Mouse (Mus musculus) midbrain, embryonic 13.5 days (tissue): ENCODE results near the gene Krtap17-1. TPM values are rescaled to one million over a fixed set of nuclear protein-coding genes. Genes with fewer than 3 reads are reported as not detected.
A peak's percentile ranks its signal among the peaks of the same experiment; 100 is the strongest.

Experiments used
- ATAC-seq: fragments of 200-750 bp; cut with Nextera tagmentation; 2 replicates; pipeline ENCODE4 v1.8.0; 2017; ENCODE audit warnings: mild to moderate bottlenecking, moderate TSS enrichment, moderate library complexity
- H3K27ac ChIP-seq: fragments of 300-500 bp; sonication (generic); 2 replicates; pipeline ENCODE4 v1.5.1; 2015; ENCODE audit warnings: inconsistent platforms, mild to moderate bottlenecking, moderate library complexity
- H3K27me3 ChIP-seq: fragments of 300-500 bp; sonication (generic); 2 replicates; pipeline ENCODE4 v1.6.1; 2015; ENCODE audit warnings: mild to moderate bottlenecking, inconsistent platforms
- H3K36me3 ChIP-seq: fragments of 300-500 bp; sonication (generic); 2 replicates; pipeline ENCODE4 v1.6.1; 2015; ENCODE audit warnings: mild to moderate bottlenecking, inconsistent platforms
- H3K4me1 ChIP-seq: fragments of 300-500 bp; sonication (generic); replicated peaks from 2 replicates; pipeline ENCODE4 v1.6.1; 2015; ENCODE audit warnings: inconsistent platforms
- H3K4me2 ChIP-seq: fragments of 300-500 bp; sonication (generic); replicated peaks from 2 replicates; pipeline ENCODE4 v1.6.1; 2015; ENCODE audit warnings: moderate library complexity, mild to moderate bottlenecking, inconsistent platforms
- H3K4me3 ChIP-seq: fragments of 300-500 bp; sonication (generic); replicated peaks from 2 replicates; pipeline ENCODE4 v1.5.1; 2015; ENCODE audit warnings: mild to moderate bottlenecking, inconsistent platforms
- H3K9ac ChIP-seq: fragments of 300-500 bp; sonication (generic); replicated peaks from 2 replicates; pipeline ENCODE4 v1.6.1; 2015; ENCODE audit warnings: mild to moderate bottlenecking, inconsistent platforms
- H3K9me3 ChIP-seq: fragments of 300-500 bp; sonication (generic); 2 replicates; pipeline ENCODE4 v1.6.1; 2016; ENCODE audit warnings: mild to moderate bottlenecking, inconsistent platforms
- WGBS: fragments of 180-500 bp; shearing (Covaris S2); methylation state at CpG from one replicate; pipeline ENCODE4 v1.1.7; 2015; 5-methylcytosine and 5-hydroxymethylcytosine counted together
- polyA plus RNA-seq: library from polyadenylated mRNA; unstranded; fragments of >200 nt; fragmentation: Nextera tagmentation; extraction: Ambion mirVana; gene quantifications from 2 replicates; pipeline ENCODE4 v1.2.1, GENCODE M21; 2015

Krtap17-1 gene
- polyA plus RNA-seq, 1 experiment from 2014 or later = 0.28 TPM

DNA sequence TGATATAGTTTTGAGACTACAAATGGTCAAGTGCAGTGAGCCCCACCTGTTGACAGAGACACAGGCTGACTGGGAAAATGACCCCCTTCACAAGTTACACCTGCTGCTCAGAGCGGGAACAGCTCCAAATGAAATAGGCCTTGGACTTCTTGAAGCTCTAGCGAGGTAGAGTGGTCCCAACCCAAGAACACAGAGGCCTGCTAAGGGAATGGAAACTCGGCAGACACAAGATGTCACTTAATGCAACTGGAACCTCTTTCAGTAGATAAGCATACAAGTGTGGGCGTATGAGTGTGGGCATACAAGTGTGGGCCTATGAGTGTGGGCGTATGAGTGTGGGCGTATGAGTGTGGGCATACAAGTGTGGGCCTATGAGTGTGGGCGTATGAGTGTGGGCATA lies 5.3 kb upstream of the Krtap17-1 start:
- no peak overlapping the region for H3K9ac ChIP-seq
- no peaks in the 10 kb centered on the region for H3K9me3 ChIP-seq
- no peaks in the 10 kb centered on the region for H3K4me1 ChIP-seq
- no peak for ATAC-seq
- H3K36me3 ChIP-seq = no peaks in the 10 kb centered on the region
- H3K27me3 ChIP-seq = no peaks in the 10 kb centered on the region
- WGBS = 91% methylated on average over 7 of the region's 7 CpGs
- no peak overlapping the region for H3K4me2 ChIP-seq
- no peak overlapping the region for H3K4me3 ChIP-seq
- H3K27ac ChIP-seq = no peak overlapping the region

DNA sequence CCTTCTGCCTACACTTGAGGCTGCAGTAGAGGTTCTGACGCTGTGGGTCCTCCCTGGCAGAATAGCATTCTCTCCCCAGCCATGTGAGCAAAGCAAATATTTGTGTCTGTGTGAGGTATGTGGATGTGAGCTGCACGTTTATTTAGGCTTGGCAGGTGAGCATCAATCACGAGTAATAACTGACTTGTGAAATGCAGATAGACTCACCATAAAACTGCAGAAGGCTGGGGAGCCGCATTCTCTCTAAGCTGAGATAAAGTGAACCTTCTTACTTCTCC lies 529 bp upstream of the Krtap17-1 start:
- no peak for ATAC-seq
- WGBS = 78% methylated on average over 4 of the region's 4 CpGs
- Histone ChIP-seq H3K36me3 (no peaks in the 10 kb centered on the region), H3K9me3 (no peaks in the 10 kb centered on the region), H3K27me3 (no peaks in the 10 kb centered on the region), H3K27ac (no peak overlapping the region), H3K4me1 (0 out of 2 replicates have a peak, but pooled peaks cover 3% of the 10 kb centered on the region), H3K4me3 (no peak overlapping the region), H3K9ac (no peak overlapping the region), H3K4me2 (no peak overlapping the region)

DNA sequence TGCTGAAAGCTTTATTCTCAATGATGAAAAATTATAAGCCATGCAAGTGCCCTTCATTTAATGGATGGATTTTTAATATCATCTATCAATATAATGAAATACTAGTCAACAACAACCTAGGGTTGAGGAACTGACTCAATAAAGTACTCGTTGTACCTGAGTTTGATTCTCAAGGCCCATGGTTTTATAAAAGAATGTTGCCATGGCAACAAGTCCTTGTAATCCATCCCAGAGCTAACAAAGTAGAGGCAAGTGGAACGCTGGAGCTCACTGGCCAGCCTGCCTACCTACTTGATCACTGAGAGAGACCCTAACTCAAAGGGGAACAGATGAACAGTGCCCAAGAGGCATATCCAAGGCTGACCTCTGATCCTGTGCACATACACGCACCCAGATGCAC lies 3.2 kb downstream of the Krtap17-1 start:
- Histone ChIP-seq H3K9me3 (no peaks in the 10 kb centered on the region), H3K9ac (no peak overlapping the region), H3K27me3 (no peaks in the 10 kb centered on the region), H3K36me3 (no peaks in the 10 kb centered on the region), H3K4me3 (no peak overlapping the region), H3K4me2 (no peak overlapping the region), H3K27ac (no peak overlapping the region), H3K4me1 (0 out of 2 replicates have a peak, but pooled peaks cover 3% of the 10 kb centered on the region)
- 68% methylated on average over 3 of the region's 3 CpGs for WGBS
- ATAC-seq = no peak

DNA sequence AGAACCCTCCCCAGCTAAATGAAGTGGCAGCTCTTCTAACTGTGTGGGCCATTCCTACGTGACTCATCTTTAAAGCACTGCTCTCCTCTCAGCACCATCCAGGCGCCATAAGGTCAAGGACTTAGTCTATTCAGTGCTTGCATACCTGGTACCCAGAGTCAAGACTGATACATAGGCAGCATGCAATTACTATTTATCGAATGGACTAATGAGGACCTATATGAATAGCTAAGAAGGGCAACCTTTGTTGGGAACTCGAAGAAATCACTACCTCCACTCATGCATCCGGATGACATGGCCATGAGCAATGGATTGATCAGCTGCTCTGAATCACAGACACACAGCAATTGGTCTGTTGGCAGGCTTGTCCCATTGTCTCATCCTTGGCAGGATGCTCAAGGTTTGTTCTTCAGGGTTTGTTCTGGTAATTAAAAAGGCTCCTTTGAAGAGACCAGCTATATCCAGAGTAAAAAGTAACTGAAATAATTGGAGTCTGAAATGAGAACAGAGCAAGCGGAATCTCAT lies 3.9 kb downstream of the Krtap17-1 start:
- no peaks in the 10 kb centered on the region for H3K36me3 ChIP-seq

DNA sequence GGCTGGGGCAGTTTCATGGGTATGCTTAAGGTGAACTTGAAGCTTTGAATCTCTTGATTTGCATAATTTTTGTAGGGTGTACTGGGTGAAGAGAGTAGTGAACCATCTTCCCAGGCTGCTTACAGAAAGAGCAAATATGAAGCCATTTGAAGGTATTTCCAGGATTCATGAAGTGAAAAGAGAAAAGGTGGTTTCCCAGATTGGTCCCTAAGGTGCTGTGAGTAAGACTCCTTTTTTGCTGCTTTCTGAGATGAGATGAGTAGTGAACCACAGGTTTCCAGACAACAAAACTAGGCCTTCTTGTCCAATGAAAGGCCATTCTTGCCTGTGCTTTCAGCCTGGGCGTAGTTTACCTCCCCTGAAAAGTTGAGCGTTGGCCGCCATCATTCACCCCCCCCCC lies 5.3 kb downstream of the Krtap17-1 start:
- 92% methylated on average over 3 of the region's 3 CpGs for WGBS
- ATAC-seq = no peak
- no peaks in the 10 kb centered on the region for H3K4me1 ChIP-seq
- H3K4me3 ChIP-seq = no peak overlapping the region
- H3K4me2 ChIP-seq = no peak overlapping the region
- no peak overlapping the region for H3K27ac ChIP-seq
- no peaks in the 10 kb centered on the region for H3K36me3 ChIP-seq
- H3K9me3 ChIP-seq = no peaks in the 10 kb centered on the region
- no peaks in the 10 kb centered on the region for H3K27me3 ChIP-seq
- no peak overlapping the region for H3K9ac ChIP-seq

More for the DNA sequence above, 3.9 kb downstream of the Krtap17-1 start:
- Histone ChIP-seq H3K4me3 (no peak overlapping the region), H3K9me3 (no peaks in the 10 kb centered on the region), H3K4me2 (no peak overlapping the region), H3K27ac (no peak overlapping the region), H3K9ac (no peak overlapping the region), H3K4me1 (0 out of 2 replicates have a peak, but pooled peaks cover 3% of the 10 kb centered on the region), H3K27me3 (no peaks in the 10 kb centered on the region)
- WGBS = 85% methylated on average over 6 of the region's 6 CpGs
- no peak for ATAC-seq

DNA sequence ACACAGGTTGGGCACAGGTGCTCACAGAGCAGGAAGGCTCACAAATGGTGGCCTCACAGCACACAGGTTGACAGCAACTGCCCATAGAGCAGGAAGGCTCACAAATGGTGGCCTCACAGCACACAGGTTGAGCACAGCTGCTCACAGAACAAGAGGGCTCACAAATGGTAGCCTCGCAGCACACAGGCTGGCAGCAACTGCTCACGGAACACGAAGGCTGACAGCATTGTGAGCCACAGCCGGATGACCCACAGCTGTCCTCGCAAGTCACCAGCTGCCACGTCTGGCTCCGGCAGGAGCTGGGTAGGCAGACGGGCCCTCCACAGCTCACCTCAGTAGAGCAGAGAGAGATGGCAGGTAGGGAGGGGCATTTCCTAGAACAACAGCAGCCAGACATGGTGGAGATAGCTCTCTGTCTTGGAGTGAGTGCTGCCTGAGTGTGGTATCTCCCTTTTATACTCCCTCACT lies 7.6 kb downstream of the Krtap17-1 start, which contains the start of gene Krtap16-1:
Krtap16-1 (minus strand) TSS at position 418 of the 468 bp plus-strand sequence.
- Histone ChIP-seq H3K36me3 (no peaks in the 10 kb centered on the region), H3K27ac (no peak within 1 kb of the TSS), H3K27me3 (no peaks in the 10 kb centered on the region), H3K4me1 (no peaks in the 10 kb centered on the region), H3K9me3 (no peaks in the 10 kb centered on the region), H3K4me3 (no peak within 1 kb of the TSS), H3K4me2 (no peak within 1 kb of the TSS), H3K9ac (no peak within 1 kb of the TSS)
- no peak for ATAC-seq
- 81% methylated on average over 8 of the region's 8 CpGs for WGBS

DNA sequence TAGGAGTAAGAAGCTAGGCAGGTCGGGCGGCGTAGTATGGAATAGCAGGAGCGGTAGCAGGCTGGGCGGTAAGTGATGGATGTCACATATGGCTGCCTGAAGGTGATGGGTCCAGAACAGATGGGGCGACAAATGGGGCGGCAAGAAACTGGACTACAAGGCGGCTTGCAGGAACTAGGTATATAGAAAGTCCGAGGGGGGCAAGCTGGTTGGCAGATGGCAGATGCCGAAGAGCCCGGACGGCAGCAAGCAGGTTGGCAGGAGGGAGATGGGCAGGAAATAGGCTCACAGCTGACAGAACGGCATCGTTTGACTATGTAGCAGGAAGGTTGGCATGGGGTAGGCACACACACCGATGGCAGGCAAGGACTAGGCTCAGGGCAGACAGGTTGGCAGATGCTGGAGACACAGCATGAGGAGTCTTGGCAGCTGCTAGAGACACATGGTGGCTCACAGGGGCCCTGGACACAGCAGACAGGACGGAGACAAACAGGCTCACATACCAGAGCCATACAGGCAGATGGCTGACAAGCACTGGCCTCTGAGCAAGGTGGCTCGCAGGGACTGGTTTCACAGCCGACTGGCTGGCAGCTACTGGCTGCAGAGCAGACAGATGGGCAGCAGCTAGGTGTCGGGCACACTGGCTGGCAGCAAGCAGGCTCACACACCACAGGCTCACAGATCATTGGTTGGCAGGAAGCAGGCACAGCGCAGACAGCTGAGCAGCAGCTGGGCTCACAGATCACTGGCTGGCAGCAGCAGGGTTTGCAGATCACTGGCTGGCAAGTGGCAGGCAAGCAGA lies 8.3 kb downstream of the Krtap17-1 start:
- Histone ChIP-seq H3K36me3 (no peaks in the 10 kb centered on the region), H3K27me3 (no peaks in the 10 kb centered on the region), H3K4me1 (no peaks in the 10 kb centered on the region), H3K9ac (no peak overlapping the region), H3K4me2 (no peak overlapping the region), H3K9me3 (no peaks in the 10 kb centered on the region), H3K27ac (no peak overlapping the region), H3K4me3 (no peak overlapping the region)
- WGBS = 85% methylated on average over 20 of the region's 20 CpGs
- peak; percentile 71 for ATAC-seq

DNA sequence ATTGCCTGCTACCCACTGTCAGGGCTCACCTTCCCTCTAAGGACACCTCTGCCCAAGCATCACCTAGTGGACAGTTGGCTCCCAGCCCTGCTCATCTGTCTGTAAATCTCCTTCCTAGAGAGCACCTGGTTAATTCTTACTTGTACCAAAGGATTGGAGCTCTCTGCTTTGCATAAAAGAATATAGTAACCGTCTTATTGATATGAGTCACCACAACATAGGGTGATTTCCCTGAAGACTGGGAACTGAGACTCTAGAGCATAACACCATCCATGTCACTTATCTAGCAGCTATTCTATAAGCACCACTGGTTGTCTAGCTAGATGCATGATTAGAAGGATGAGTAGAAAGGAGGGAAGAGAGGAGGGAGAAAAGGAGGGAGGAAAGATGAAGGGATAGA lies 10.4 kb downstream of the Krtap17-1 start:
- Histone ChIP-seq H3K4me1 (no peaks in the 10 kb centered on the region), H3K4me2 (no peak overlapping the region), H3K9ac (no peak overlapping the region), H3K27ac (no peak overlapping the region), H3K36me3 (no peaks in the 10 kb centered on the region), H3K4me3 (no peak overlapping the region), H3K9me3 (no peaks in the 10 kb centered on the region), H3K27me3 (no peaks in the 10 kb centered on the region)
- ATAC-seq = no peak
- 88% methylated on average over 1 of the region's 1 CpGs for WGBS

DNA sequence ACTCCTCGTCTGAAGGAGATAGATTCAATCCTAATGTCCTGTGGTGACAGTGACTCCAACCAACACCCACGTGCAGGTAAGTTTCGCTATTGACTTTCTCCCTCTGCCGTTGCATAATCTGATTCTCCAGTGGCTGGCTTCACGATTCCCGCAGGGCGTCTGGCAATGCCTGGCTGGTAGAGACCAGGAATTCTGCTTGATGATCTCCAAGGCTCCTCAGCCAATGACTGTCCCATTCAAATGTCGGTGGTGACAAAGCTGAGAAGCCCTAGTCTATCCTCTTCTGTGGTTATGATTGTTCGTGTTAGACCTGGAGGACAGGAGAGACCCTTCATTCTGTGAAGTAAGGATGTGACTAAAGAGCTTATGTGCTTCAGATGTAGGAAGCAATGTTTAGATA lies 11.1 kb downstream of the Krtap17-1 start:
- H3K9ac ChIP-seq = no peak overlapping the region
- no peak overlapping the region for H3K27ac ChIP-seq
- H3K9me3 ChIP-seq = no peaks in the 10 kb centered on the region
- H3K36me3 ChIP-seq = no peaks in the 10 kb centered on the region
- no peak overlapping the region for H3K4me3 ChIP-seq
- no peak overlapping the region for H3K4me2 ChIP-seq
- no peaks in the 10 kb centered on the region for H3K4me1 ChIP-seq
- WGBS = 89% methylated on average over 9 of the region's 9 CpGs
- no peak for ATAC-seq
- H3K27me3 ChIP-seq = no peaks in the 10 kb centered on the region

DNA sequence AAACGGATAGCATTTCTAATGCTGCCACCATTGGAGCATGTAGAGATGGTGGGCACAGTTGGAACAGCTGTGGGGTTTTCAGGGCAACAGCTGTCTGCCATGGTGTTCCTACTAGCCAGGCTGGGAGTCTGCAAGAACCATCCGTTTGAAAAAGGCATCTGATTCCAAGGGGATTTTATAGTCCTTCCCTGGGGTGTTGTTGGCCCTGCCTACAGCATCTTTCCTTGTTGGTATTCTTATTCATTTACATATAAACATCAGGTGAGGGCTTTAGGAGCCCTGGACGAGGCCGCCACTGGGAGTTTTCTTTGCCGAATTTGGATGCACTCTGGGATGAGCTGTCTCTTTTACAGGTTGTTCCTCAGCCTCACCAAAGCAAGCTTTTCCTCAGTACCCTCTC lies 14.8 kb downstream of the Krtap17-1 start, which contains the start of gene Krtap29-1:
Krtap29-1 (minus strand) TSS at position 101 of the 400 bp plus-strand sequence.
- Histone ChIP-seq H3K36me3 (no peaks in the 10 kb centered on the region), H3K9ac (no peak within 1 kb of the TSS), H3K27me3 (no peaks in the 10 kb centered on the region), H3K4me1 (no peaks in the 10 kb centered on the region), H3K4me3 (no peak within 1 kb of the TSS), H3K27ac (no peak within 1 kb of the TSS), H3K9me3 (no peaks in the 10 kb centered on the region), H3K4me2 (no peak within 1 kb of the TSS)
- ATAC-seq = no peak
- 78% methylated on average over 5 of the region's 5 CpGs for WGBS

DNA sequence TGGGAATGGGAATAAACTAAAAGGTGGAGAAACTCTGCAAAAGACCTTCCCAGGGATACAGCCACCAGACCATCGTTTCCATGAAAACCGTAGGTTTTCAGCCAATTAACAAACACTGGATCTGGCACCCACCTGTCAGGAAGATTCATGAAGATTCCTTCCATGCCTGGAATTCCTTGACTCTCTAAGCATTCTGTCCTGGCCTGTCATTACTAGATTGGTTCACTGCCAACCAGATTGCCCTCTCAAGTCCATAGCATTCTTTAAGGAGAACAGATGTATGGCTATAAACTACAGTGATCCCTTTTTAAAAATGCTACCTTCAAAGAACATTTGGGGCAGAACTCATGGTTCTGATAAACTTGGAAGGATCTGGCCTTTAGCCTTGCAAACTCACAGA lies 27.8 kb downstream of the Krtap17-1 start:
- Histone ChIP-seq H3K36me3 (no peaks in the 10 kb centered on the region), H3K4me3 (no peak overlapping the region), H3K27me3 (no peaks in the 10 kb centered on the region), H3K4me2 (no peak overlapping the region), H3K9me3 (no peaks in the 10 kb centered on the region), H3K9ac (no peak overlapping the region), H3K27ac (no peak overlapping the region), H3K4me1 (no peaks in the 10 kb centered on the region)
- no peak for ATAC-seq
- WGBS = 88% methylated on average over 2 of the region's 2 CpGs

DNA sequence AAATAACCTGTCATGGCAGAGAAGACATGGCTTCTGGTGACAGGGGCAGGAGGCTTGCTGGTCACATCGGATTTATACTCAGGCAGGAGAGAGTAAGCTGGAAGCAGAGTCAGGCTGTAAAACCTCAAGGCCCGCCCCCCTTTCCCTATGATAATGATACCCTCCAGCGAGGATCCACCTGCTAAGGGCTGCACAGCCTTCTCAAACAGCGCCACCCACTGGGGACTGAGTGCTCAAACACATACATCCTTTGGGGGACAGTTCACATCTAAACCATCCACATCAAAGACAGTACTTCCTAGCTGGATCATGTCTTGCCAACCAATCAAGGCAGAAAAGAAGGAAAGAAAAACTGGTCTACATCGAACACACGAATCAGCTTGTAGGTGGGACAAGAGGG lies 29.6 kb downstream of the Krtap17-1 start:
- no peaks in the 10 kb centered on the region for H3K27me3 ChIP-seq
- 59% methylated on average over 6 of the region's 6 CpGs for WGBS
- no peak for ATAC-seq

More for the DNA sequence above, 29.6 kb downstream of the Krtap17-1 start:
- no peak overlapping the region for H3K4me2 ChIP-seq
- no peaks in the 10 kb centered on the region for H3K9me3 ChIP-seq
- no peak overlapping the region for H3K4me3 ChIP-seq
- H3K27ac ChIP-seq = no peak overlapping the region
- no peaks in the 10 kb centered on the region for H3K36me3 ChIP-seq
- no peak overlapping the region for H3K9ac ChIP-seq
- no peaks in the 10 kb centered on the region for H3K4me1 ChIP-seq
